Mouse (Mus musculus): ENCODE measurements at regions not wholly inside any gene's neighbourhood (a gene's known extent, or its start where the extent isn't known, plus 50 kb on each side); places are given as distances from the start of the nearest gene placed in this dataset.

GRCm38 (mm10) chr5:119366296-119366695 is 304.2 kb upstream of the Tbx3 start:
- no peak for ATAC-seq (replicated peaks; ENCODE audit: low read depth, poor library complexity, severe bottlenecking)

- ATAC-seq (replicated peaks; ENCODE audit: low read depth, poor library complexity, severe bottlenecking) = no peak
Observed at GRCm38 (mm10) chr5:119370481-119370880, 300.0 kb upstream of the Tbx3 start.

GRCm38 (mm10) chr5:119370931-119371330 is 299.5 kb upstream of the Tbx3 start:
- no peak for ATAC-seq (replicated peaks; ENCODE audit: low read depth, poor library complexity, severe bottlenecking)

GRCm38 (mm10) chr5:119373774-119374700 is 296.4 kb upstream of the Tbx3 start:
- no peak for ATAC-seq (replicated peaks; ENCODE audit: low read depth, poor library complexity, severe bottlenecking)

- ATAC-seq (replicated peaks; ENCODE audit: low read depth, poor library complexity, severe bottlenecking) = no peak
Observed at GRCm38 (mm10) chr5:119374861-119375260, 295.6 kb upstream of the Tbx3 start.

GRCm38 (mm10) chr5:119378261-119378660 is 292.2 kb upstream of the Tbx3 start:
- no peak for ATAC-seq (replicated peaks; ENCODE audit: low read depth, poor library complexity, severe bottlenecking)

GRCm38 (mm10) chr5:119379915-119380432 is 290.5 kb upstream of the Tbx3 start:
- no peak for ATAC-seq (replicated peaks; ENCODE audit: low read depth, poor library complexity, severe bottlenecking)

- ATAC-seq (replicated peaks; ENCODE audit: low read depth, poor library complexity, severe bottlenecking) = no peak
Observed at GRCm38 (mm10) chr5:119381495-119381894, 289.0 kb upstream of the Tbx3 start.

- no peak for ATAC-seq (replicated peaks; ENCODE audit: low read depth, poor library complexity, severe bottlenecking)
Observed at GRCm38 (mm10) chr5:119385506-119385905, 285.0 kb upstream of the Tbx3 start.

- ATAC-seq (replicated peaks; ENCODE audit: low read depth, poor library complexity, severe bottlenecking) = no peak
Observed at GRCm38 (mm10) chr5:119386821-119387220, 283.6 kb upstream of the Tbx3 start.

- no peak for ATAC-seq (replicated peaks; ENCODE audit: low read depth, poor library complexity, severe bottlenecking)
Observed at GRCm38 (mm10) chr5:119387261-119387660, 283.2 kb upstream of the Tbx3 start.

- no peak for ATAC-seq (replicated peaks; ENCODE audit: low read depth, poor library complexity, severe bottlenecking)
Observed at GRCm38 (mm10) chr5:119388841-119389240, 281.6 kb upstream of the Tbx3 start.

- no peak for ATAC-seq (replicated peaks; ENCODE audit: low read depth, poor library complexity, severe bottlenecking)
Observed at GRCm38 (mm10) chr5:119389384-119389783, 281.1 kb upstream of the Tbx3 start.

- no peak for ATAC-seq (replicated peaks; ENCODE audit: low read depth, poor library complexity, severe bottlenecking)
Observed at GRCm38 (mm10) chr5:119389857-119390256, 280.6 kb upstream of the Tbx3 start.

- no peak for ATAC-seq (replicated peaks; ENCODE audit: low read depth, poor library complexity, severe bottlenecking)
Observed at GRCm38 (mm10) chr5:119398475-119398874, 272.0 kb upstream of the Tbx3 start.

GRCm38 (mm10) chr5:119400223-119400935 is 270.1 kb upstream of the Tbx3 start:
- no peak for ATAC-seq (replicated peaks; ENCODE audit: low read depth, poor library complexity, severe bottlenecking)

GRCm38 (mm10) chr5:119401915-119402314 is 268.6 kb upstream of the Tbx3 start:
- no peak for ATAC-seq (replicated peaks; ENCODE audit: low read depth, poor library complexity, severe bottlenecking)

- ATAC-seq (replicated peaks; ENCODE audit: low read depth, poor library complexity, severe bottlenecking) = no peak
Observed at GRCm38 (mm10) chr5:119402651-119403050, 267.8 kb upstream of the Tbx3 start.

GRCm38 (mm10) chr5:119410966-119411365 is 259.5 kb upstream of the Tbx3 start:
- no peak for ATAC-seq (replicated peaks; ENCODE audit: low read depth, poor library complexity, severe bottlenecking)

GRCm38 (mm10) chr5:119415835-119416234 is 254.6 kb upstream of the Tbx3 start:
- ATAC-seq (replicated peaks; ENCODE audit: low read depth, poor library complexity, severe bottlenecking) = no peak

- no peak for ATAC-seq (replicated peaks; ENCODE audit: low read depth, poor library complexity, severe bottlenecking)
Observed at GRCm38 (mm10) chr5:119418486-119418885, 252.0 kb upstream of the Tbx3 start.

All from common myeloid progenitor, adult 5-6 weeks (primary cell).